Mouse (Mus musculus): ENCODE results near the gene Ctse. TPM values are rescaled to one million over a fixed set of nuclear protein-coding genes. Genes with fewer than 3 reads are reported as not detected.

Gene Ctse
- polyA plus RNA-seq, 1 experiment: 33.2 TPM

- Histone ChIP-seq H3K27me3 (ENCODE audit: control insufficient read depth) (no peaks in the 10 kb centered on the region), H3K4me3 (replicated peaks) (no peak overlapping the region), H3K9me3 (ENCODE audit: control insufficient read depth, low read length) (no peaks in the 10 kb centered on the region), H3K4me1 (ENCODE audit: control insufficient read depth) (peaks cover 2% of the 10 kb centered on the region), H3K36me3 (ENCODE audit: control insufficient read depth) (no peaks in the 10 kb centered on the region)
- TF ChIP-seq GATA1 (IDR thresholded peaks at IDR 0.05; ENCODE audit: low read length): no peak
- TF ChIP-seq TAL1 (IDR thresholded peaks at IDR 0.05; ENCODE audit: low read length): no peak
These were observed 51.8 kb downstream of the Ctse start for GRCm38 (mm10) chr1:131689899-131690298.

- Histone ChIP-seq H3K4me1 (ENCODE audit: control insufficient read depth) (peaks cover 2% of the 10 kb centered on the region), H3K9me3 (ENCODE audit: control insufficient read depth, low read length) (no peaks in the 10 kb centered on the region), H3K27me3 (ENCODE audit: control insufficient read depth) (no peaks in the 10 kb centered on the region), H3K36me3 (ENCODE audit: control insufficient read depth) (no peaks in the 10 kb centered on the region), H3K4me3 (replicated peaks) (no peak overlapping the region)
- TF ChIP-seq GATA1 (IDR thresholded peaks at IDR 0.05; ENCODE audit: low read length) (no peak), TAL1 (IDR thresholded peaks at IDR 0.05; ENCODE audit: low read length) (no peak)
These were observed 52.3 kb downstream of the Ctse start for GRCm38 (mm10) chr1:131690435-131690834.

GRCm38 (mm10) chr1:131691356-131691755 is 53.2 kb downstream of the Ctse start:
- peaks cover 2% of the 10 kb centered on the region for H3K4me1 ChIP-seq (ENCODE audit: control insufficient read depth)
- TF ChIP-seq GATA1 (IDR thresholded peaks at IDR 0.05; ENCODE audit: low read length) (no peak), TAL1 (IDR thresholded peaks at IDR 0.05; ENCODE audit: low read length) (no peak)
- H3K27me3 ChIP-seq (ENCODE audit: control insufficient read depth): no peaks in the 10 kb centered on the region
- H3K36me3 ChIP-seq (ENCODE audit: control insufficient read depth): no peaks in the 10 kb centered on the region
- H3K4me3 ChIP-seq (replicated peaks): no peak overlapping the region
- no peaks in the 10 kb centered on the region for H3K9me3 ChIP-seq (ENCODE audit: control insufficient read depth, low read length)

DNA sequence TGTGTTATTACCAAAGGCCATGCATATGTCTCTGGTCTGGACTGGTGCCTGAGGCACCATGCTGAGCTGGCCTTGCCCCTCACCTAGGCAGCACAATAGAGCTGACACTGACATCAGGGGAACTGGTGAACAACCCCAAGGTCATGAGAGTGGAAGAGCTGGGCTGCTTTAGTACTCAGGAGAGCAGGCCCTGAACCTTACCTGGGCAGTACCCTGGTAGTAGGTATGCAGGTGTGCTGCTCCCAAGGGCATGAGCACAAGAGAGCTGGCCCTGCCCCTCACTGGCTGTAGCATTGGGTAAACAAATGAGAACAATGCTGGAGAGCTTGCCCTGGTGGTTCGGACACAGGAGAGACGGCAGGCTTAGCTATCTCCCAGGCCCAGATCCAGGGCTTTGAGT is 57.2 kb downstream of the Ctse start:
- Histone ChIP-seq H3K27me3 (ENCODE audit: control insufficient read depth) (no peaks in the 10 kb centered on the region), H3K4me1 (ENCODE audit: control insufficient read depth) (peaks cover 2% of the 10 kb centered on the region), H3K9me3 (ENCODE audit: control insufficient read depth, low read length) (no peaks in the 10 kb centered on the region), H3K36me3 (ENCODE audit: control insufficient read depth) (no peaks in the 10 kb centered on the region), H3K4me3 (replicated peaks) (no peak overlapping the region)
- TF ChIP-seq TAL1 (IDR thresholded peaks at IDR 0.05; ENCODE audit: low read length): no peak
- TF ChIP-seq GATA1 (IDR thresholded peaks at IDR 0.05; ENCODE audit: low read length): no peak

DNA sequence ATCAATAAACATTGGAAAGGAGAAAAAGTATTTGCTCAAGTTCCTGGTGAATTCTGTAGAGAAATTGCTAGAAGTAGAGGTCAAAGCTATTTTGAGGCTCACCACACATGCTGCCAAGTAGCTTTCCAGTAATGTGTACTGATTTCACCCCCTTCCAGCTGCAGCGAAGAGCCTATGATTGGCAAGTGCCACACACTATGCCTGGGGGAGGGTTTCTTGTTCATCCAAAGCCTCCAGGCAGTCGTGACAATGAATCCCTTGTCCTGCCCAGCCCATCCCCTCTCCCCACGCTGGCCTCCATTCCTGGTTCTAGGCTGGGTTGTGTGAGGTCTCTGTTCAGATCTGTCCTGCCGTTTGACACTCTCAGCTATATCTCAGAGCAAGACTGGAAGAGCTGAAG is 58.2 kb downstream of the Ctse start:
- H3K36me3 ChIP-seq (ENCODE audit: control insufficient read depth): no peaks in the 10 kb centered on the region
- no peaks in the 10 kb centered on the region for H3K4me1 ChIP-seq (ENCODE audit: control insufficient read depth)
- H3K9me3 ChIP-seq (ENCODE audit: control insufficient read depth, low read length): no peaks in the 10 kb centered on the region
- TF ChIP-seq GATA1 (IDR thresholded peaks at IDR 0.05; ENCODE audit: low read length): no peak
- TF ChIP-seq TAL1 (IDR thresholded peaks at IDR 0.05; ENCODE audit: low read length): no peak
- H3K27me3 ChIP-seq (ENCODE audit: control insufficient read depth): no peaks in the 10 kb centered on the region
- H3K4me3 ChIP-seq (replicated peaks): no peak overlapping the region

- Histone ChIP-seq H3K4me3 (replicated peaks) (no peak overlapping the region), H3K27me3 (ENCODE audit: control insufficient read depth) (no peaks in the 10 kb centered on the region), H3K36me3 (ENCODE audit: control insufficient read depth) (no peaks in the 10 kb centered on the region), H3K9me3 (ENCODE audit: control insufficient read depth, low read length) (no peaks in the 10 kb centered on the region), H3K4me1 (ENCODE audit: control insufficient read depth) (no peaks in the 10 kb centered on the region)
- TF ChIP-seq TAL1 (IDR thresholded peaks at IDR 0.05; ENCODE audit: low read length) (no peak), GATA1 (IDR thresholded peaks at IDR 0.05; ENCODE audit: low read length) (no peak)
These were observed 60.7 kb downstream of the Ctse start for GRCm38 (mm10) chr1:131698770-131699169.

GRCm38 (mm10) chr1:131699642-131700041 is 61.5 kb downstream of the Ctse start:
- Histone ChIP-seq H3K4me1 (ENCODE audit: control insufficient read depth) (no peaks in the 10 kb centered on the region), H3K27me3 (ENCODE audit: control insufficient read depth) (no peaks in the 10 kb centered on the region), H3K4me3 (replicated peaks) (no peak overlapping the region), H3K9me3 (ENCODE audit: control insufficient read depth, low read length) (no peaks in the 10 kb centered on the region), H3K36me3 (ENCODE audit: control insufficient read depth) (no peaks in the 10 kb centered on the region)
- no peak for TF ChIP-seq GATA1 (IDR thresholded peaks at IDR 0.05; ENCODE audit: low read length)
- no peak for TF ChIP-seq TAL1 (IDR thresholded peaks at IDR 0.05; ENCODE audit: low read length)

DNA sequence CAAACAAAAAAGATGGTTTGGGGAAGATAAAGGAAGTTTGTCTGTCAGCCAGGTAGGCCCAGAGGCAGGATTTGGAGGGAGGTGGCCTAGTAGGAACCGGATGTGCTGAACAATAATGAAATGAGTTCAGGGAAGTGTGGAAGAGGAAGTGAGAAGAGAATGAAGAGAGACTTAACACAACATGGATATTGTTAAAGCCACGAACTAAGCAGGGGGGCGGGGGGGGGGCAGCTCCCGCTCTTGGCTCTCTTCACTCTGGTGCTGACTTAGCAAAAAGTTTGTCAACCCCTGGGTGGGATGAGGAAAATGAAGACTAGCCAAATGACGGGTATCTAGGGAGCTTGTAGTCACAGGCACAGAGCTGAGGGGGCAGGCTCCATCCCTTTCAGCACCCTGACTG is 62.3 kb downstream of the Ctse start:
- H3K36me3 ChIP-seq (ENCODE audit: control insufficient read depth): no peaks in the 10 kb centered on the region
- no peaks in the 10 kb centered on the region for H3K9me3 ChIP-seq (ENCODE audit: control insufficient read depth, low read length)
- H3K4me3 ChIP-seq (replicated peaks): no peak overlapping the region
- H3K4me1 ChIP-seq (ENCODE audit: control insufficient read depth): no peaks in the 10 kb centered on the region
- TF ChIP-seq GATA1 (IDR thresholded peaks at IDR 0.05; ENCODE audit: low read length): no peak
- TF ChIP-seq TAL1 (IDR thresholded peaks at IDR 0.05; ENCODE audit: low read length): no peak
- no peaks in the 10 kb centered on the region for H3K27me3 ChIP-seq (ENCODE audit: control insufficient read depth)

DNA sequence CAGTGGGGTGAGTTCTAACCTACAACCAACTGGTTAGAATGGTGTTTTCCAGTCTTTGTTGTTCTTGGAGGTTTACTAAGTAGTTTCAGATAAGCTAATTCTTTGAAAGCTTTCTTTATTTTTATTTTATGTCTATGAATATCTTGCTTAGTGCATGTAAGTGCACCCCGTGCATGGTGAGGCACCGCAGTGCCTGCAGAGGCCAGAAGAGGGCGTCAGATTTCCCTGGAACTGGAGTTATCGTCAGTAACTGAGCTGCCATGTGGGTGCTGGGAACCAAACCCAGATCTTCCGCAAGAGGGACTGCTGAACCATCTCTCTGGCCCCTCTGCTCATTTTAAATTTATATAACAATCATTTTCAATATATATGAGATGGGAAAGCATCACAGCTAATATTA is 63.3 kb downstream of the Ctse start:
- no peaks in the 10 kb centered on the region for H3K9me3 ChIP-seq (ENCODE audit: control insufficient read depth, low read length)
- no peak for TF ChIP-seq GATA1 (IDR thresholded peaks at IDR 0.05; ENCODE audit: low read length)
- no peak for TF ChIP-seq TAL1 (IDR thresholded peaks at IDR 0.05; ENCODE audit: low read length)
- no peaks in the 10 kb centered on the region for H3K36me3 ChIP-seq (ENCODE audit: control insufficient read depth)
- H3K4me3 ChIP-seq (replicated peaks): no peak overlapping the region
- no peaks in the 10 kb centered on the region for H3K27me3 ChIP-seq (ENCODE audit: control insufficient read depth)
- no peaks in the 10 kb centered on the region for H3K4me1 ChIP-seq (ENCODE audit: control insufficient read depth)

DNA sequence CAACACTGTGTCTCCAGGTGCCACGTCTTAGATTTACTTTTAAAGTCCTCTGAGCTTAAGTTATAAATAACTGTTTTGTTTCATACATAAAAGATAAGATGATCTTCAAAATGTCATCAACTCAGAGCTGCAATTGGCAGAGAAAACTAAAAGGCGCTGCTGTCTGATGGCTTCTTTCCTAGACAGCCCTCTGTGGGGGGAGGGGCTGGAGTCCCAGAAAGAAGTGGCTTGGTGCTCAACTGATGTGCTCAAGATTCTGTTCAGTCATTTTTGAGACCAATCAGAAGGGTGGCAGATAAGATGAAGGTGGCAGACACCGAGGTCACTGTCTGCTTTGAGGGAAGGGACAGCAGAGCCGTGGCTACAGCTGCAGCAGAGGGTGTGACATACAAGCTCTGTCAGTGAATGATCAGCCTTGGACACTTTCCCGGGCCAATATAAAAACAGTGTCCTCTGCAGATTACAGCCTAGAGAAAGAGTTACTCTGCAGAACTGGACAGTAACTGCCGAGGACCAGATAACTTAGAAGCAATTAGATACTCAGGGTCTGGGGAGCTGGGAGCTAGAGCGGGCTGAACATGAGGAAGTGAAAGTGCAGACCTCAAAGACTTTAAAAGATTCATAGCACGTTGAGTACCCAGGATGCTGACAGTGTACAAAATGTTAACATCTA is 64.1 kb downstream of the Ctse start:
- no peaks in the 10 kb centered on the region for H3K36me3 ChIP-seq (ENCODE audit: control insufficient read depth)
- H3K27me3 ChIP-seq (ENCODE audit: control insufficient read depth): no peaks in the 10 kb centered on the region
- no peaks in the 10 kb centered on the region for H3K9me3 ChIP-seq (ENCODE audit: control insufficient read depth, low read length)
- TF ChIP-seq GATA1 (IDR thresholded peaks at IDR 0.05; ENCODE audit: low read length) (no peak), TAL1 (IDR thresholded peaks at IDR 0.05; ENCODE audit: low read length) (no peak)
- no peaks in the 10 kb centered on the region for H3K4me1 ChIP-seq (ENCODE audit: control insufficient read depth)
- H3K4me3 ChIP-seq (replicated peaks): no peak overlapping the region
